Mouse (Mus musculus) hindlimb bud, embryonic 11.5 days (tissue): Measurements from ENCODE around the gene Clhc1.

ENCODE experiments used
- DNase-seq: peaks from one replicate; pipeline ENCODE4 v3.0.0-alpha.2; 2012; ENCODE audit warnings: low read depth, low spot score; ENCODE audit errors: extremely low spot score

The Clhc1 gene

DNA sequence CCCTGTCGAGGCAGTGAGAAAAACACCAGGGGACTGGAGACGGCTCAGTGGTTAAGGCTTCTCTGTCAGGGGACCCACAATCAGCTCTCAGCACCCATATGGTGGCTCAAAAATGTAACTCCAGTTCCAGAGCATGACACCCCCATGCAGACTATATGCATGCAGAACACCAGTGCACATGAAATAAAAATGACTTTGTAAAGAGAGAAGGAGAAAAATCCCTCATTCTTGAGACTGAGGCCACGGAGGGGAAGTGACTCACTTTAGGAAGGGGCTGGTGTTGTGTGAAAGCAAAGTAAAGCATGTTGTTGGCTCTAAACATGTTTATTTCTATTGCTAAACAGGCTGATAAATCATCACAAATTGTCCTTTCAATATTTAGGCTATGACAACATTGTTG is 13.2 kb downstream of the Clhc1 start:
- DNase-seq = no peak

DNA sequence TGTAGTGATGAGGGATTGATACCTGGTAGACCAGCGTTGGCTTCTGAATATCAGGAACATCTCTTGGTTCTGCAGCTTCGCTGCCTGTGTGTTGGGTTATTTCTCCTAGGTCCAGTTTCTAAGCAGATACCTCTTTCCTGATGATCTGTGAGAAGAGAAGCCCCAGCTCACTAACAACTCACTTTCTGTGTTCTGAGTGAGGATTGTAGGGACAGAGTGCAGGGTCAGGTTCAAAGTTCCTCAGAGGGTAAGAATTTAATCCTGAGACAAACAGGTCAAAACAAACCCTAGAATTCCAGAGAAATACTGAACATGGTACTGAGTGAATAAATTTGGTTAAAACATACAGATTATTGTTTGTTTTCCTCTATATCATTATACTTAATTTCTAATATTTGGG is 15.7 kb downstream of the Clhc1 start:
- DNase-seq = no peak

DNA sequence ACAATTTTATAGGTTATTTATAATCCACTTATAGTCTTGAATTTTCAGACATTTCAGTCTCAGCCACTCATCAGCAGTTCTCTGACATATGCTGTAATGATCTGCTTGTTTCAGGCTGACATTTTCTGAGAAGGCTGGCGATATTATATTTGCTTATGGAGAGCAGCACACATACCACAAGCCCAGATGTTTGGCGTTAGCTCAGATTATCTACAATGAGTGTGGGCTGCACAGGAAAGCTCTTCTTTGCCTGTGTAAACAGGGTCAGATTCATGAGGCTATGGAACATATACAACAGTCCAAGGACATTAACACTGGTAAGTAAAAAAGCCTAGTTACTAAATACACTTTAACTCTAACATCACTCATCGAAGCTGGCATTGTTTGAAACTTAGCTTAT is 23.8 kb downstream of the Clhc1 start:
- DNase-seq = no peak

DNA sequence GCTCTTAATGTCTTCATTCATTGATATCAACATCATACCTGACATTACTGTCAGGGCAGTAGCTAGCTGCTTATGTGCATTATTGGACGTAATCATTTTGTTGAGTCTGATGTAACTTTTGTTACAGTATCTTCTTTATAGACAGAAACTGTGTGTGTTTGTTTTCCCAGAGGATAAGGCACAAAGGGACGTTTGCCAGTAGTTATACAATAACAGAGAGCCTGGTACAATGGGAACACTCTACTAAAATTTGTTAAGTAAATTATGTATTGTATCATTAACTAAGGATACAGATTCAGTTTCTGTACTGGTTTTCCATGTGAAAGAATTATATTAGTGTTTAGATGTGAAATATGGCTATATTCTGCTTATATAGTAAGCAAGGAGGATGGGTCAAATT is 24.9 kb downstream of the Clhc1 start:
- DNase-seq = no peak

DNA sequence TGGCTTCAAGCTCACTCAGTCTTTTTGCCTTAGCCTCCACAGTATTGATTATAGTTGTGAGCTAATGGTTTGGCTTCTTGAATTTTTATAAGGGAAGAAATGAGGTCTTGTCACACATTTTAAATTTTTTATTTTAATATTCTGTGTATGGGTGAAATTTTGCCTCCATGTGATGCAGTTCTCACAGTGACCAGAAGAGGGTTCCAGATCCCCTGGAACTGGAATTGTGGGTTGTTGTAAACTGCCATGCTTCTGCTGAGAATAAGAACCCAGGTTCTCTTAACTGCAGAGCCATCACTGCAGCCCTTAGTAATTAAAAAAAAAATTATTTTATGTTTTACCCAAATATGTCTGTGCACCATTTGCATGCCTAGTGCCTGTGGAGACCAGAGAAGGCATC is 31.9 kb downstream of the Clhc1 start:
- no peak for DNase-seq

DNA sequence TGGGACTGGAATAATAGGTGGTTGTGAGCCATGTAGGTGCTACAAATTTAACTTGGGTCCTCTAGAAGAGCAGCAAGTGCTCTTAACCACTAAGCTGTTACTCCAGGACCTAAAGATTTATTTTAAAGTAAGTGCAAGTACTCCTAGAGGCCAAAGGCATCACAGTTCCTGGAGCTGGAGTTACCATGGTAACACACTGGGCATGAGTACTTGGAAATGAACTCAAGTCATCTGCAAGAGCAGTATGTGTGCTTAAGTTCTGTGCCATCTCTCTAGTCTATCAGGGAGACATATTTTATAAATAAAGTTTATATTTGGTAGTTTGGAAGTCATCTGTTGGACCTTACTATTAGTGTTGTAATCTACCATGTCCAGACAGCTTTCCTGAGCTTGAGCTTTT is 47.5 kb downstream of the Clhc1 start:
- DNase-seq = no peak

DNA sequence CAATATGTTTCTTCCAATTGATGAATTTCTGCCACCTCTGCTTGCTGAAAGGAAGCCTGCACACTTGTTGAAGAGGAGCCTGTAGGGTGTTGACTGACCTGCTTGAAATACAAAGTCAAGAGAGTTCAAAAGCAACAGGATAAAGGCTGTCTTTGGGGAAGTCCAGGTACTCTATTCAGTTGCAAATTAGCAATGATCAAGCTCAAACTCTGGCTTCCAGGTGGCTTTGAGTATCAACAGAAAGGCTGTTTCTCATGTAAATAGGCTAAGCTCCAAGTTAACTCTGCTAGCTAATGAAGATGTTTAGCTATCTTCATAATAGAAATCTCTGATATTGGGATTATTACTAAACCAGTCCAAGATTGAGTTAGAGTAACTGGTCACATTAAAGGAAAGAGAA is 49.4 kb downstream of the Clhc1 start:
- DNase-seq = no peak

DNA sequence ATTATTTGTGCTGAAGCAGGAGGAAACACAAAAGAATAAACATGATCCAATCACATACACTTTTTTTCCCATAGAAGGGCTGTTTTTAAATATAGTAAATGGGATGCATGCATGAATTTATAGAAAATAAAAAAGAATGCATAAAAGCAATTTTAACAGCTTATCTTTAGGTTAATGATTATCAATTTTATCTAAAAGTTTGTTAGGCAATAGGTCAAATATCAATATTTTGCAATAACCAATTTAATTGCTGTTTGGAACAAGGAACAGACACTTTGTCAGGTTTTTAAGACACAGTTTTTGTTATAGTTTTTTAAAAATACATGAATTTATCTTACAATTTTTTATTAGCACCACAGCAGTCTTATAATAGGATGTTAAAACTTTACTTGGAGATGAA is 51.2 kb downstream of the Clhc1 start:
- DNase-seq = no peak

DNA sequence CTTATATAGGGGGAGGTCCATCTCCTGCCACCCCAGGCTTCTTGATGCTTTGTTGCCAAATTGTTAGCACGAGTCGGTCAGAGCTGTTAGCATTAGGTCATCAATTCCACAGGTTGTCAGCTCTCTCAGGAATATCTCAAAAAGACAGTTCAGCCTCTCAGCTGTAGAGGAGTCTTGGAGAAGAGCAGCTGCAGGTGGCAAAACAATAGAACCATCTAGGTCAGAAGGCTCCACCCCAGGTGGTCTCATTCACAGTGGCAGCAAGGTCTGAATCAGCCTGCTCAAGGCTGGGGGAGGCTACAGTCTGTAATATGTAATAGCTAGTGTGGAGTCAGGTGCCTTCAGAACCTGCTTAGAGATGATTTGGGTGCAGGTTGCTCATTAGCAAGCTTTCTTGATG is 55.8 kb downstream of the Clhc1 start:
- DNase-seq = no peak

DNA sequence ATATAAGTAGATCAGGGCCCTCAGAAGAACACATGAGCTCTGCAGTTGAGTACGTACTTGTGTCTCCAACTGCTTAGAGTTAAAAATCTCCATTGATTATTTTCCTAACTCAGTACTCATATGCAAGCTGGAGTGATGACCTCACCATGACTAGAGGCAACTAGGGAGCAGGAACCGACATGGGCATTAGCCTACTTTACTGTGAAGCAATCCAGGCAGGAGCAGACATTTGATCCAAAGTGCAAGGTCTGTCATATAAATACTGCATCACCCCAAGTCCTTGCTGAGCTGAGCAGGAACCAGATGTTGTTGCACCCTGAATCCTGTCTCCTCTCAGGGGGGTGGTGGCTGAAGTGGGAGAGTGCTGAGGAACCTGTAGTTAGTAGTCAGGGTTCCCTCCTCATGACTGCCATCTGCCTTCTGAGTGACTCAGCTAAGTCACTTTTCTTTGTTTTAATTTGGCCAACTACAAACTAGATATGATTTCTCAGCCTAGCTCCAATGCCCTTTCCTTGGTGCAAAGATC is 59.8 kb downstream of the Clhc1 start:
- DNase-seq = no peak

DNA sequence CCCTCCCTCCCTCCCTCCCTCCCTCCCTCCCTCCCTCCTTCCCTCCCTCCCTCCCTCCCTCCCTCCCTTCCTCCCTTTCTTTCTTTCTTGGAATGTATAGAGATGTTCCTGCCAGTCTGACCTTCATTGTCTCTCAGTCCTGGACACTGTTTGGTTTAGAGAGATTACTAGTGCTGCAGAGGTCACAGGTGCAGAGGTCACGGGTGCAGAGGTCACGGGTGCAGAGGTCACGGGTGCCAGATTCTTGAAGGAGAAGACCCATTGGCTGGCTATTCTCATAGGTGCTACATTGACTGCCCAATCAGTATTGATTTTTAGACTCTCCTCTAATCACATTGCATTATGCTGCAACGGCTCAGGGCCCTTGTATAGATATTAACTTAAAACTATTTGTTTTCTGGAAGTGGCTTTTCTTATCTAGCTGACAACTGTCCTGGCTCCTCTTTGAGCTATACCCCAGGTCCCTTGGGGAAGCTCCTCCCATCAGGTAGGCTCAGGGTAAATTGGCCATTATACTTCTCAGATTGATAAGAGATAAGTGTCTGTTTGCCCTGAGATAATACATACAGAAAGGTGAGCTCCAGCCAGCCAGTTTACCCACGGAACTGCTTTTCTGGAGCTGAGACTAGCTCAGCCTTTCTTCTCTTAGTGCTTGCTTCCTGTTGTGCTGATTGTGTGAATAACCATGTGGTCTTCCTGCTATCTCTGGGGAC is 62.2 kb downstream of the Clhc1 start:
- no peak for DNase-seq

DNA sequence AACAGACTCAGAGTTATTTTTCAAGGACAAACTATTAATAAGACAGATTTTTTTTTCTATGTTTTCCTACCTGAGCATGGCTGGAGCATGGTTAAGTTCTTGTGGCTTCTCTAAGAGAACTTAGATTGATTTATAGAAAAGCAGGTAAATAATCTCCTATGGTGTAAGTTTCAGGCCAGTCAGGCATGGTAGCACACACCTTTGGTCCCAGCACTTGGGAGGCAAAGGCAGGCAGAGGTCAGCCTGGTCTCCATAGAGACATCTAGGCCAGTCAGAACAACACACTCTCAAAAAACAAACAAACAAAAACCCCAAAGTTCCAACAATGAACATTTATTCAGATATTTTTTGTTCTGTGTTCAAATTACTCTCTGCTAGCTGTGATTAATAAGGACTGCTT is 64.3 kb downstream of the Clhc1 start:
- no peak for DNase-seq

DNA sequence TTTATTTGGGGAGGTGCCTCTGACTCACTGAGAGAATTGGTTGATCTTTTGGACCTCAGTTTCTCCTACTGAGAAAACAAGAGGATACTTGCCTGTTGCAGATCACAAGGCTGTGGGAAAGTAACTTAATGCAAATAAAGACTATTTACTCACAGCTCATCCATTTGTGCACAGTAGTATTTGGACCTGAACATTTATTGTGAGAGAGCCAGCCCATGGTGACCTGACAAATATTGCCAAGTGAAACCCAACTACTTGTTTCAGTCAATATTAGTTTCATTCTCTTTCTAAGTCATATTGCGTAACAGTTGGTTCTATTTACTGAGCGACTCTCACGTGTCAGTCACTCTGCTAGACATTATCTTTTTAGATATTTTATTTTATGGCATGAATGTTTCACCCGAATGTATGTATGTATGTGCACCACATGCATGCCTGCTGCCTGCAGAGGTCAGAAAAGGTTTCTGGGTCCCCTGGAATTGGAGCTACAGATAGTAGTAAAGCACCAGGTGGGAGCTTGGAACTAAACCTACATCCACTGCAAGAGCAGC is 65.5 kb downstream of the Clhc1 start:
- no peak for DNase-seq

DNA sequence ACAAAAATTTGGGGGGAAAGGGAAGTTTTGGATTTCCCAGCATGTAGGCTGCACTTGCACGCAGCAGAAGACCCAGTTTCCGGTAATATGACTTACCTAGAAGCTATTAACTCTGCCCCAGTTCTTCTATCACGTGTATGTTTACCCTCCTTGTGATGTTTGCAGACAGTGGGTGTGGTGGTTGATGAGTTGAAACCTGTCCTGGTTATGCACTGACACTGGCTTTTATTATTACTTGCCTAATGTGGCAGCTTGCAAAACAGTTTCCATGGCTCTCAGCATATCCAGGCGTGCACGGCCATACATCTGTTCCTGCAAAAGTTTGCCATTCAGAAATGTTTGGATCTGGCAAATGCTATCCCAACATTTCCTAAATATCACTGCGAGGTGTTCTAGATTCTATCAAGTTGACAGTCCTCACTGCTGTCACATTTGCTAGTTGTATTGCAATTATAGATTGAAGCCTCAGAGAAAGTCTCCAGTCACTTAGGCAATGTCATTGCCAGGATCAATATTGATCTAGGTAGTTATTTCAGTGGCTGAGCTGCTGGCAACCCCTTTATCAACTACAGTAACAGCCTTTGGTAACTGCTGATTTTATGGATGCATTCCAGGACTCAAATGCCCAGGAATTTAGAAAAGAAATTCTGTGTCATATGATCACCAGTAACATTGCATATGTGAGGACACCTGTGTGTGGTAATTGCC is 66.6 kb downstream of the Clhc1 start:
- no peak for DNase-seq

DNA sequence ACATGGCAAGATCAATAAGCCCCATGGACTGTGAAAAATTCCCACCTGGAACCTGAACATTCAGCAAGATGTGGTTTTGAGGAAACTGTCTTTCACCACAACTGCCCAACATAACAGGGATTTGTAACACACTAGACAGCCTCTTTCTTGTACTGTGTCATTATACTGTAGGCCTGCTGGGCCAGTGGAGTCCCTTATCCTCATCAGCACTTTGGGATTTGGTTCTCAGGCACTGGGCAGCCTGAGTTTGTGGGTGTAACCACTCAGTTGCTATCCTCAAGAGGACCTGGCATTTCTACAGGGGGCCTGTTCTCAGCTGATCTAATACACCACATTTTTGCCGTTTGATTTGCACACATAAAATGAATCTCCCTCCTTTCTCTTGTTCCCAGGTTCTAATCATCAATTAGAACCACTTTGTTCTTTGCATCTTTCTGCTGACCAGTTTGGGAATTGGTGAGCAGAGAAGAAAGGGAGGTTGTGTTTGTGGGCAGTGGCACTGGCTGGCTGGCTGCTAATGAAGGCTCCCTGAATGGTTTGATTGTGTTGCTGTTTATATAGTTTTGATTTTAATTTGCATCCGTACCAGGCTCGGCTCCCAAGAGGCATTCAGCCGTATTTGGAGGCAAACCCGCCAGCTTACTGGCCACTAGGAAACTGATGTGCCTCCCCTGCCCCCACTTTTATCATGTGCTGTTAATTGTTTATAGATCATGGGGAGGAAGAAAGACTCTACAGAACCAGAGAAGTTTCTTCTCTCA is 74.5 kb downstream of the Clhc1 start:
- DNase-seq = no peak

DNA sequence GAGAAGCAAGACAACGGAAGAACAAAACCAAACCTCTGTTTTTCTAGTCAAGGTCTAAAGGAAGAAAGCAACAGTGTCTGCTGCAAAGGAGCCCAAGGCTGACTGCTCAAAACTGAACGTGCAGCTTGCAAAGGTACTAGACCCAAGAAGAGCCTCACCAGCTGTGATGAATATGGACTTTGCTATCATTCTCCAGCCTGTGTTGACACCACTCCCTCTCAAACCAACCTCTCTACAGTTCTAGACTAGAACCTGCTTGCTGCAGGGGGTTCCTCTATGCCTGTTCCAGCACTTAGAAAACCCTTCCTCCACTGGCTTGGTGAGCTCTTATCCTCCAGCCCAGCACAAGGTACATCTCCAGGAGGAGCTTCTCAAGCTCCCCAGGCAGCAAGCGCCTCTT is 75.6 kb downstream of the Clhc1 start:
- DNase-seq = no peak

DNA sequence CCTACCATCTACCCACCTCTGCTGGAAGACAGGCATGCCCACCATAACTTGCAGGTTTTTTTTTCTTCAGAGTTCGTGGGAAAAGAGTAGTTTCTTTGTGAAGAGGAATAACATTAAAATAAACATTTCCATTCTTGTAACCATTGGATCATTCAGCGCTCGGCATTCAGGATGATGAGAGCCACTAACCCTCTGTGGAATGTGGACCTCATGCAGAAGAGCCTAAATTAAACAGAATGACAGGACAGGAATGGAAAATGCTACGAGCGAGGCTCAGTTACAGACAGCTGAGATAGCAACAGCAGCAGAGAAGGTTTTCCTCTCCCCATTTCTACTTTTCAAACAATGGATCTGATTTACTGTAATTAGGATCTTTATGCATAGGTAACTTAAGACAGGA is 78.8 kb downstream of the Clhc1 start:
- DNase-seq = no peak

DNA sequence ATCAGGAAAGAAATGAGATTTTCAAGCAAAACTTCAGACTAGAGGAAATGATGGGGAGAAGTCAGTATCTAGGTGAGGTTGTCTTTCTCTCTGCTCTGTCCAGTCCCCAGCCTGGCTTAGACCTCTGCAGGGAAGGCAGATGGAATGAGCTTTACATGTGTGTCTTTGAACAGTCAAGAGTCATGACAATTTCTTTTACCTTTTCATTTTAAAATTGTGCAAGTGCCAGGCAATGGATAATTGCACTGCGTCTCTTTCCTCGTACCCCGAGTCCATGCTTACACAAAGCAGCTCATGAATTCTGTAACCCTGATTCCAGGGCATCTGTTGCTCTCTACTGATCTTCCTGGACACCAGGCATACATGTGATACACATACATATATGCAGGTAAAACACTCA is 80.0 kb downstream of the Clhc1 start:
- DNase-seq = no peak
